Mouse (Mus musculus) granulocyte monocyte progenitor cell, adult 5-6 weeks (primary cell): ENCODE data around the gene Gm20503. TPM values are rescaled to one million over a fixed set of nuclear protein-coding genes. Genes with fewer than 3 reads are reported as not detected.

Source experiments
- ATAC-seq: replicated peaks from 2 replicates; pipeline ENCODE4 v1.8.0; 2016; ENCODE audit warnings: mild to moderate bottlenecking, moderate TSS enrichment, inconsistent platforms; ENCODE audit not compliant: poor library complexity, severe bottlenecking
- total RNA-seq, 2 experiments: library from RNA; stranded (forward) in 1 of 2; stranded (reverse) in 1 of 2; fragments of 200-712, 200-1000 nt in 1 of 2; fragments of >200 nt in 1 of 2; fragmentation: Nextera tagmentation in 1 of 2; gene quantifications; 2 replicates each; pipeline ENCODE4 v1.2.3; 2014 to 2017

Gm20503 gene
- not detected in 2 replicates for total RNA-seq (2014; fragmentation: Nextera tagmentation)
- total RNA-seq (2017), result not detected in 2 replicates

GRCm38 (mm10) chr4:59002948-59003805 lies at the start of gene Gm20503:
TSS of gene Gm20503 (plus strand) at chr4:59003210.
- peak; percentile 89 for ATAC-seq

GRCm38 (mm10) chr4:58961719-58962118 lies 41.3 kb upstream of the Gm20503 start:
- ATAC-seq, result no peak

- ATAC-seq, result no peak
These were observed 39.7 kb upstream of the Gm20503 start for GRCm38 (mm10) chr4:58963271-58963670.

- ATAC-seq, result no peak
These were observed 37.9 kb upstream of the Gm20503 start for GRCm38 (mm10) chr4:58965136-58965535.

- no peak for ATAC-seq
These were observed 32.3 kb upstream of the Gm20503 start for GRCm38 (mm10) chr4:58970678-58971077.

- ATAC-seq, result no peak
These were observed 27.3 kb upstream of the Gm20503 start for GRCm38 (mm10) chr4:58975711-58976110.

GRCm38 (mm10) chr4:58981421-58981820 lies 21.6 kb upstream of the Gm20503 start:
- ATAC-seq, result no peak

- no peak for ATAC-seq
These were observed 20.2 kb upstream of the Gm20503 start for GRCm38 (mm10) chr4:58982806-58983205.

GRCm38 (mm10) chr4:58985157-58985648 lies 17.8 kb upstream of the Gm20503 start:
- peak; percentile 45 for ATAC-seq

- peak; percentile 38 for ATAC-seq
These were observed 16.3 kb upstream of the Gm20503 start, which contains the start of gene Ptgr1 for GRCm38 (mm10) chr4:58986540-58987190. TSS of gene Ptgr1 (minus strand) at chr4:58987119.

- ATAC-seq, result peak; percentile 59
These were observed 13.6 kb upstream of the Gm20503 start for GRCm38 (mm10) chr4:58989303-58989898.

GRCm38 (mm10) chr4:58990609-58991434 lies 12.2 kb upstream of the Gm20503 start:
- 0 out of 2 replicates have a peak, but pooled peaks have one; percentile 23 for ATAC-seq

- ATAC-seq, result no peak
These were observed 10.8 kb upstream of the Gm20503 start for GRCm38 (mm10) chr4:58992195-58992594.

- ATAC-seq, result no peak
These were observed 8.2 kb upstream of the Gm20503 start, which contains the start of gene Dnajc25 for GRCm38 (mm10) chr4:58994762-58995161. TSS of gene Dnajc25 (plus strand) at chr4:58995062.

- ATAC-seq, result no peak
These were observed 7.7 kb upstream of the Gm20503 start for GRCm38 (mm10) chr4:58995251-58995693.

GRCm38 (mm10) chr4:58997081-58997480 lies 5.9 kb upstream of the Gm20503 start:
- ATAC-seq, result no peak

GRCm38 (mm10) chr4:58998688-58999087 lies 4.3 kb upstream of the Gm20503 start:
- ATAC-seq, result no peak

GRCm38 (mm10) chr4:58999686-59000085 lies 3.3 kb upstream of the Gm20503 start:
- peak; percentile 61 for ATAC-seq

GRCm38 (mm10) chr4:59000614-59001013 lies 2.4 kb upstream of the Gm20503 start:
- peak; percentile 28; the same call in 1 of the 2 replicates for ATAC-seq

- ATAC-seq, result no peak
These were observed 793 bp downstream of the Gm20503 start for GRCm38 (mm10) chr4:59003806-59004200.
